Mouse (Mus musculus) spleen, adult 2 months (tissue): Measurements from ENCODE around the gene Angel2.

Source experiments
- CTCF ChIP-seq: fragments of 200-500 bp; IDR thresholded peaks from 2 replicates; pipeline ENCODE4 v1.5.1; 2011; ENCODE audit warnings: mild to moderate bottlenecking, inconsistent platforms; ENCODE audit not compliant: insufficient read depth, insufficient read length, insufficient replicate concordance; ENCODE audit errors: extremely low read depth
- POLR2A ChIP-seq: fragments of 200-500 bp; IDR thresholded peaks from 2 replicates; pipeline ENCODE4 v1.6.1; 2011; ENCODE audit warnings: low read depth, low read length, inconsistent platforms

- TF ChIP-seq CTCF (no peak), POLR2A (no peak)
These were observed 4.2 kb downstream of the Angel2 start for GRCm38 (mm10) chr1:190929010-190929695.
